Mouse (Mus musculus) heart, embryonic 10.5 days (tissue): ENCODE data around the gene Fam81a. TPM values are rescaled to one million over a fixed set of nuclear protein-coding genes. Genes with fewer than 3 reads are reported as not detected.

Source experiments
- DNase-seq: peaks from one replicate; pipeline ENCODE4 v3.0.0-alpha.2; 2017; ENCODE audit warnings: low spot score
- H3K27ac ChIP-seq: fragments of 300-500 bp; sonication (generic); 2 replicates; pipeline ENCODE4 v1.5.1; 2016; ENCODE audit warnings: mild to moderate bottlenecking
- H3K27me3 ChIP-seq: fragments of 300-500 bp; sonication (generic); 2 replicates; pipeline ENCODE4 v1.6.1; 2016; ENCODE audit warnings: mild to moderate bottlenecking; ENCODE audit not compliant: poor library complexity, insufficient read depth, severe bottlenecking
- H3K36me3 ChIP-seq: fragments of 300-500 bp; sonication (generic); 2 replicates; pipeline ENCODE4 v1.6.1; 2016; ENCODE audit warnings: mild to moderate bottlenecking, moderate library complexity
- H3K4me1 ChIP-seq: fragments of 300-500 bp; sonication (generic); 2 replicates; pipeline ENCODE4 v1.6.1; 2016; ENCODE audit warnings: mild to moderate bottlenecking
- H3K4me3 ChIP-seq: fragments of 300-500 bp; sonication (generic); 2 replicates; pipeline ENCODE4 v1.5.1; 2016; ENCODE audit warnings: mild to moderate bottlenecking, moderate library complexity
- H3K9me3 ChIP-seq: fragments of 300-500 bp; sonication (generic); 2 replicates; pipeline ENCODE4 v1.6.1; 2016; ENCODE audit warnings: mild to moderate bottlenecking, moderate library complexity
- WGBS: fragments of 180-500 bp; shearing (Covaris S2); methylation state at CpG from one replicate; pipeline ENCODE4 v1.1.7; 2016; 5-methylcytosine and 5-hydroxymethylcytosine counted together
- polyA plus RNA-seq: library from polyadenylated mRNA; unstranded; fragments of >200 nt; fragmentation: Nextera tagmentation; extraction: Ambion mirVana; gene quantifications from 2 replicates; pipeline ENCODE4 v1.2.1, GENCODE M21; 2016

Fam81a gene
- polyA plus RNA-seq, result 8.4 and 18.1 TPM in 2 replicates

DNA sequence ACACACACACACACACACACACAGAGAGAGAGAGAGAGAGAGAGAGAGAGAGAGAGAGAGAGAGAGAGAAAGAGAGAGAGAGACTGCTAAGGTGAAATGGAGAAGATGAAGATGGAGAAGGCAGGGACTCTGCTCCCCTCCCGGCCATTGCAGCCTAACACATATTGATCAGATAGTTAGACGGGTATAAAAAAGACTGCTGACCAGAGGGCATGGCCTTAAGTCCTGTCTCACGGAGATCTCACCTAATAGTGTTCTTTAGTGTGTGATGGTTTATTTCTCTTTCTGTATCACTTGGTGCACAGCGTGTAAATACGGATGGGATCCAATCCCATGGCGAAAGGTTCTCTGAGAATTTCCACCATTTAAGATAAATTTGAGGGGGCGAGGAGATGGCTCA, at the start of gene Fam81a:
Gene Fam81a (minus strand): TSS at position 101 of the 400 bp plus-strand sequence.
- Histone ChIP-seq H3K9me3 (no peaks in the 10 kb centered on the region), H3K4me3 (peak within 1 kb of the TSS; percentile 77), H3K4me1 (peaks cover 29% of the 10 kb centered on the region), H3K36me3 (no peaks in the 10 kb centered on the region), H3K27me3 (peaks cover 33% of the 10 kb centered on the region), H3K27ac (peak within 1 kb of the TSS; percentile 85)
- no peak for DNase-seq
- 71% methylated on average over 7 of the region's 7 CpGs for WGBS

DNA sequence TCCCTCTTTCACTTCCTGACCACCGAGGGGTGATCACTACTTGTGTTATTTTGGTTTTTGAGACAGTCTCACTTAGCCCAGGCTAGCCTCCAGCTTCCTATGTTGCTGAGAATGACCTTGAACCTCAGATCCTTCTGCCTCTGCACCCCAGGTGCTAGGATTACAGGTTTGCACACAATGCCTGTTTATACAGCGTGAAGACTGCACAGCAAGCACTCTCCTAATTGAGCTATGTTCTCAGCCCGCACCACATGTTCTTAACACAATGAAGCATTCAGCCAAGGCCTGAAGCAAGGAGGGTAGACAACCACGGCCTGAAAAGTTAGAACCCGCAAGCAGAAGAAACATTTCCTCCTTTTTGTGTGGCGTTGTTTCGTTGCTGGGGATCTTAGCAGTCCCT, 40.3 kb upstream of the Fam81a start:
- Histone ChIP-seq H3K36me3 (no peaks in the 10 kb centered on the region), H3K9me3 (no peaks in the 10 kb centered on the region), H3K4me3 (no peak overlapping the region), H3K27ac (no peak overlapping the region), H3K4me1 (no peaks in the 10 kb centered on the region), H3K27me3 (no peaks in the 10 kb centered on the region)
- no peak for DNase-seq
- whole genome bisulfite sequencing, result 71% methylated on average over 7 of the region's 7 CpGs

DNA sequence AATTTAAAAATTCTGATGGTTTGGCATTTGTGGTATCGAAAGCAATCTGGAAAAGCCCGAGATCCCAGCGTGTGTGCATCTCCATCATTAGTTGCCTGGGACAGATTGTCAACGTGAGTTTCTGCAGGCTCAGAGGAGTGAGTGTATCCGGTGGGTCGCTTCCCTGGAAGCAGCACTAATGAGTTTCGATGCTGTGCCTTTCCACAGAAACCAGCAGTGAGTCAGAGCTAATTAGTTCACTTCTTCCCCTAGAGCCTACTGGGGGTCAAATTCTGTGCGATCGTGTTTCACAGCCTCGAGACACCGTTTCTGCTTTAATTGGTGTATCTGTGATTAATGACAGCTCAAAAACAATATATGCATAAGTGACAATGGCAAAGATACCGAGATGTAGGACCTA, 39.4 kb upstream of the Fam81a start:
- H3K27ac ChIP-seq, result no peak overlapping the region
- H3K27me3 ChIP-seq, result no peaks in the 10 kb centered on the region
- no peak overlapping the region for H3K4me3 ChIP-seq
- no peaks in the 10 kb centered on the region for H3K4me1 ChIP-seq
- no peaks in the 10 kb centered on the region for H3K36me3 ChIP-seq
- no peaks in the 10 kb centered on the region for H3K9me3 ChIP-seq
- no peak for DNase-seq
- WGBS, result 77% methylated on average over 12 of the region's 12 CpGs

DNA sequence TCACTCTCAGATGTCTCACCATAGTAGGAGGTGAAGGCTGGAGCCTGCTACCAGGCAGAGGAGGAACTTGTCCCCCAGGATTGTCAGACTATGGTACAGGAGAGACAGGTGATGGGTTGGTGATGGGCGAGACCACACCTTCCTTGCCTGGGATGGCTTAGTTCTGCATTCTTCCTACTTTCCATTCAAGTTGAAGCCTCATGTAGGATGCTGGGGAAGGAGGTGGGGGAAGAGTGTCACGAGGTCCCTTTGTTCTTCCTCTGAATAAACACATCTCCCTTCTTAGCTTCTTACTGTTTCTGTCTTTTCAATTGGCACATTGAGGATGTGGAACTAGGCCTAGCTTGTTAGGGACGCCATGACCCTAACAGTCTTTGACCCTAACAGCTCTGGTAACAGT, 33.9 kb upstream of the Fam81a start:
- Histone ChIP-seq H3K9me3 (no peaks in the 10 kb centered on the region), H3K27ac (no peak overlapping the region), H3K27me3 (no peaks in the 10 kb centered on the region), H3K36me3 (no peaks in the 10 kb centered on the region), H3K4me3 (no peak overlapping the region), H3K4me1 (no peaks in the 10 kb centered on the region)
- WGBS, result 77% methylated on average over 3 of the region's 3 CpGs
- DNase-seq, result no peak

DNA sequence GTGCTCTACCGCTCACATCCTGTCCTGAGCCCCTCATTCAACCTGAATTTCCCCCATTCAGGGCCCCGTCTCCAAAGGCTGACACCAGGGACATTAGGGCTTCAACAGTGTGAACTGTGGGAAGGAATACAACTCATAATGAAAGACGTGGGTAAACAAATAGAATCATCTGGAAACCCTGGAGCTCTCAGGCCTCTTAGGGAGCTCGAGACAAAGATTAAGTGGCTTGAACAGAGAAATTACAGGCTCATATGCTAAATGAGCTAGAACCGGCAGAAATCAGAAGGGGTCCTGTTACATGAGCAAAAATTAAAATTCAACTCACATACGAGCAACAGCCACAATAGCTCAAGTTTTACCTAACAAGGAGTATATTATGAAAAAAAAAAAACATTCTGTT, 32.5 kb upstream of the Fam81a start:
- H3K9me3 ChIP-seq, result no peaks in the 10 kb centered on the region
- no peaks in the 10 kb centered on the region for H3K36me3 ChIP-seq
- no peaks in the 10 kb centered on the region for H3K4me1 ChIP-seq
- no peaks in the 10 kb centered on the region for H3K27me3 ChIP-seq
- 58% methylated on average over 6 of the region's 6 CpGs for WGBS
- no peak overlapping the region for H3K27ac ChIP-seq
- DNase-seq, result no peak
- no peak overlapping the region for H3K4me3 ChIP-seq

DNA sequence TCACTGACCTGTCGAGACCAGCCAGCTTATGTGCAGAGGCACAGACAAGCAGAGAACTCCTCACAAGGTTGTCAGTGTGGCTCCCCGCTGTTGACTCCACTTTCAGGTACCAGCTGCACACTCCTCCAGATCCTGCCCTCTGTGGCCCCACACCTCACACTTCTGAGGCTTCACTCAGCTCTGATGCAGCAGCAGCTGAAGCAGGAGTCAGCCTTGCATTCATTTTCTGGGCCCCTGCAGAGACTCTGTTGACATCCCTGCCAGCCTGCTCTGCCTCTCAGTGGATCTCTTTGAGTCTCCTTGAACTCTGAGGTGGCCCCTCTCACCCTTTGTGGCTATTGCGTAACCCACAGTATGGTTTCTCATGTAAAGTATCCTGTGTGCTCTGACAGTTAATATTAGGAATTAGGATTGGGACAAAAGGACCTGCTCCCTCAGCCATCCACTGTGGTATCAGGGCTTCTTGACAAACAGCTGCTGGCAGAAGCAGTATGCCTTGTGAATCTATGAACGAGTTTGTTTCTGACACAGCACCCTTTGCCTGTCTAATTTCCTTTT, 32.0 kb upstream of the Fam81a start:
- no peaks in the 10 kb centered on the region for H3K4me1 ChIP-seq
- no peak for DNase-seq
- WGBS, result 62% methylated on average over 4 of the region's 4 CpGs
- no peaks in the 10 kb centered on the region for H3K27me3 ChIP-seq
- H3K36me3 ChIP-seq, result no peaks in the 10 kb centered on the region
- no peak overlapping the region for H3K27ac ChIP-seq
- no peaks in the 10 kb centered on the region for H3K9me3 ChIP-seq
- no peak overlapping the region for H3K4me3 ChIP-seq

DNA sequence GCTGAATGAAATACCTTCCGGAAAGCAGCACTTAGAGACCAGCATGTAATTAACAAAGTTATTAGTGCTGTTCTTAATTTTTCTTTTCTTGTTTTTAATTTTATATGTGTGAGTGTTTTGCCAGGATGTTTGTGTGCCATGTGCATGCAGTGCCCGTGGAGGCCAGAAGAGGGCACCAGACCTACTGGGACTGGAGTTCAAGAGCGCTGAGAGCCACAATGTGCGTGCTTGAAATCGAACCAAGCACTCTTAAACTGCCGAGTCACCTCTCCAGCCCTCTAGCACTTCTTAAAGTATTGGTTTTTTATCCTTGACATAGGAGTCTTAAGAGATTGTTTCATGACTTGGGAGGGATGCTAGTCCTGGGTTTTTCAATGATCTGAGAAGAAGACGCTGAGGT, 26.6 kb upstream of the Fam81a start:
- 83% methylated on average over 7 of the region's 7 CpGs for WGBS

DNA sequence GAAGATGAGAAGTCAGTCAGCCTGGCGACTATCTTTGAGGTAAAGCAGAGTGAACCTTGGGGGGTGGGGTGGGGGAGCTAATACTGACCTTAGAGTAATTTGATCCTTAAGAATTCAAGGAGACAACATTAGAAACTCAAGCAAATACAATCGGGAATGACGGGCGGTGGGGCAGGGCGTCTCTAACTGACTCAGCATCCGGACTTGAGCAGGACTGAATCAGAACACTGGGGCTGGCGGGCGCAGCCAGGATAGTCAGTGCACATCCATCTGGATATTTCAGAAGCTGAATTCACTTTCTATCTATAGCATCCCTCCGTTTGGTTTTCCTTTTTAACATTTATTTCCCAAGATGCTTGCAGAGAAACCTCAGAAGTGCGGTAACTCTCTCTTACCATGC, 17.7 kb upstream of the Fam81a start:
- no peaks in the 10 kb centered on the region for H3K9me3 ChIP-seq
- no peaks in the 10 kb centered on the region for H3K36me3 ChIP-seq
- WGBS, result 72% methylated on average over 10 of the region's 10 CpGs
- H3K27ac ChIP-seq, result no peak overlapping the region
- no peak overlapping the region for H3K4me3 ChIP-seq
- H3K4me1 ChIP-seq, result no peaks in the 10 kb centered on the region
- no peak for DNase-seq
- no peaks in the 10 kb centered on the region for H3K27me3 ChIP-seq

More for the DNA sequence above, 26.6 kb upstream of the Fam81a start:
- Histone ChIP-seq H3K27me3 (no peaks in the 10 kb centered on the region), H3K4me3 (no peak overlapping the region), H3K4me1 (no peaks in the 10 kb centered on the region), H3K27ac (no peak overlapping the region), H3K36me3 (no peaks in the 10 kb centered on the region), H3K9me3 (0 out of 2 replicates have a peak, but pooled peaks cover 2% of the 10 kb centered on the region)
- DNase-seq, result no peak

DNA sequence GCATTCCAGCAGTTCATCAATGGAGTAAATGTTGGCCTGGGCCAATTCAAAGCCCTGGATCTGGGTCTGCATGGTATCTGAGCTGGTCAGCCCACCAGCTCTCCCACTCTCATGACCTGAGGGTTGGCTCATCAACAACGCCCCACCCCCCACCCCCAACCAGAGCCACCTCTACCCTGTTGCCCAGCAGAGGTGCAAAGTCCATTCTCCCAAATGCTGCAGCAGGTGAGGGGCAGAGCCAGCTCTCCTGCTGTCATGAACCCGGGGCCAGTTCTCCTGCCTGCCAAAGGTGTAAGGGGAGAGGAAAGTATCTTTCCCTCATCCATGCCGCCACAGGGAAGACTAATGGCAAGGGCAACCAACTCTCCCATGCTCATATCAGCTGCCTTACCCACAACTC, 5.3 kb upstream of the Fam81a start:
- Histone ChIP-seq H3K27me3 (peaks cover 7% of the 10 kb centered on the region; the same call in 1 of the 2 replicates), H3K9me3 (no peaks in the 10 kb centered on the region), H3K27ac (no peak overlapping the region), H3K4me3 (no peak overlapping the region), H3K36me3 (no peaks in the 10 kb centered on the region), H3K4me1 (no peaks in the 10 kb centered on the region)
- 63% methylated on average over 3 of the region's 3 CpGs for WGBS
- DNase-seq, result no peak

DNA sequence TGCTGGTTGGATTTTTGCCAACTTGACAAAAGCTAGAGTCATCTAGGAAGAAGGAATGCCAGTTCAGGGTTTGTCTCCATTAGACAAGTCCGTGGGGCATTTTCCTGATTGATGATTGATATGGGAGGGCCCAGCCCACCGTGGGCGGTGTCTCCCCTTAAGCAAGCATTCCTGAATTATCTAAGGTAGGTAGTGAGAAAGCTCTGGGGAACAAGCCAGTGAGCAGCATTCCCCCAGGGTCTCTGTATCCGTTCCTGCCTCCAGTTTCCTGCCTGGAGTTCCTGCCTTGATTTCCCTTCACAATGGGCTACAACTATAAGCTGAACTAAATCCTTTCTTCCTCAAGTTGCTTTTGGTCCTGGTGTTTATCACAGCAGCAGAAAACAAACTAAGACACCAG, 3.1 kb upstream of the Fam81a start:
- peaks cover 28% of the 10 kb centered on the region for H3K27me3 ChIP-seq
- WGBS, result 67% methylated on average over 4 of the region's 4 CpGs
- H3K4me3 ChIP-seq, result no peak overlapping the region
- DNase-seq, result no peak
- no peaks in the 10 kb centered on the region for H3K9me3 ChIP-seq
- no peak overlapping the region for H3K27ac ChIP-seq
- H3K4me1 ChIP-seq, result peaks cover 13% of the 10 kb centered on the region
- H3K36me3 ChIP-seq, result no peaks in the 10 kb centered on the region

DNA sequence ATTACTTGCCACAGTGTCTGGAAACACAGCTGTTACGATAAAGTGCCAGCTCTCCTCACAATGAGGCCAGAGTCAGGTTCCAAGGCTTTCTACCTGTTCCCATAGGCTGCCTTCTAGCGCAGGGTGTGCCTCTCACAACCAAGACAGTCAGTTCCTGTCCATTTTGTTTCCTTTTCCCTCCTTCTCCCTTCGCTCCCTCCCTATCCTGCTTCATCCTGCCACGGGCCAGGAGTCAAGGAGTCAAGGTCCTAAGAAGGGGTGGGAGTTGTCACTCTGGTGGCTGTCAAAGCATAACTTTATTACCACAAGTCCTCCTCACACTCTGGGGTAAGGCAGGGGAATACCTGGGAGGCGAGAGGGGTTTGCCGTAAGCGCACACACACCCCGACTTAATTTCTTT, 966 bp upstream of the Fam81a start:
- DNase-seq, result no peak
- 68% methylated on average over 8 of the region's 8 CpGs for WGBS
- Histone ChIP-seq H3K36me3 (no peaks in the 10 kb centered on the region), H3K27me3 (peaks cover 31% of the 10 kb centered on the region), H3K4me1 (peaks cover 29% of the 10 kb centered on the region), H3K27ac (no peak overlapping the region), H3K9me3 (no peaks in the 10 kb centered on the region), H3K4me3 (no peak overlapping the region)

DNA sequence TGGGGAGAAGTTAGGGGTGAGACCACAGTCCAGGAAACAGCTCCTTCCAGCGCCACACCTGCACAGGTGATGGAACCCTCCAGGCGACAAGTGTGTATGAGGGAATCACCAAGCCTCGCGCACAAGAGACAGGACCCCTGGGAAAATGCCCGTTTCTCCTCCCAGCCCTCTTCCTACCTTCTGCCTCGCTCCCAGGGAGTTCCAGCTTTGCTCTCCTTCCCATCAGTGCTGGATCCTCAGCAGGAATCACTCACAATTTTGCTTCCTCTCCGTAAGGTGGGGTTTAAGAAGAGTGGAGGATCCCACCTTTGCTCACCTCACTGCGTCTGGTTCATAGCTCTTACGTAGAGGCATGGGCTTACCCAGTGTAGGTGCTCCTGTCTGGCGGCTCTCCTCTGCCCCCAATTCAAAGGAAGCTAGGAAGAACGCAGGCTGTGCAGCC, 454 bp downstream of the Fam81a start:
- DNase-seq, result no peak
- Histone ChIP-seq H3K27me3 (peaks cover 35% of the 10 kb centered on the region), H3K36me3 (no peaks in the 10 kb centered on the region), H3K9me3 (no peaks in the 10 kb centered on the region), H3K4me1 (peaks cover 29% of the 10 kb centered on the region), H3K27ac (peak overlapping the region; percentile 85; the same call in 1 of the 2 replicates), H3K4me3 (peak overlapping the region; percentile 77)
- 6% methylated on average over 11 of the region's 11 CpGs for WGBS

DNA sequence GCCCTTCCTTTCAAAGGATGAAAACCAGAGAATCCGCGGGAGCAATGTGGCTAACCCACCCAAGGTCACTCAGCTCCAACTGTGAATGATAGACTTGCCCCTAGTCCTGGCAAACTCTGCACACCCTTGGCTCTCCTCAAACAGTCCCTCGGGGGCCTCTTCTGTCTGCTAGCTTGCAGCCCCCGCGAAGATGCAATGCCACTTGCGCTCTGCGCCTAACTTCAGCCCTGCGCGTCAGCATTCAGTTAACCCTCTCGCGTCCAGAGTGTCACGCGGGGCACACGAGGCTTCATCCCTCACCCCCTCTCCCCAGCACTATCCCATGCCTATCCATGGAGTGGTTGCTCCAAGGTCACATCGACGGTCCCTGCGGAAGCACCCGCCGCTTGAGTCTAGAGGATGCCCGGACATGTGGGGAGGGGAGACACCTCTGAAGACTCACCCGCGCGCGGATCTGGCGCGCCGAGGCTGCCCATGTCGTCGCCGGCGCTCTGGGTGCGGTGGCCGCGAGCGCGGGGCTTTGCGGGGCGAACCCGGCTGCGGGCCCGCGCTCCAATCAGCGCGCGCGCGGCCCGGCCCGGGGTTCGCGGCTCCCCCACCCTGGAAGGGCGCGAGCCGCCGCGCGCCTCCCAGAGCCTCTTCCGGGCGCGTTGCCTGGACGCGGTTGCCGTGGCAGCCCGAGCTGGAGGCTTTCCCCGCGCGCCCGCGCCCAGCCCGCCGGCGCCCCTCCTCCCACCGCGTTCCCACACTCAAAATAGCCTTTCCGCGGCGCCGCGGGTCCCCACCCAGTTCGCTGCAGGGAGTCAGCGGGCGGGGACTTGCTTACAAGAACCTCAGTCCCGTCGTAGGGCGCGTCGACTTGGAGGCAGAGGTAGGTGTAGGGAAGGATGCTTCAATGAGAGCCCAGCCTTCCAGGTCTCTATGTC, 1.2 kb downstream of the Fam81a start:
- WGBS, result under 1% methylated on average over 85 of the region's 87 CpGs

More for the DNA sequence above, 1.2 kb downstream of the Fam81a start:
- Histone ChIP-seq H3K27ac (peak overlapping the region; percentile 85), H3K36me3 (no peaks in the 10 kb centered on the region), H3K9me3 (no peaks in the 10 kb centered on the region), H3K4me1 (peaks cover 29% of the 10 kb centered on the region), H3K27me3 (peaks cover 37% of the 10 kb centered on the region), H3K4me3 (peak overlapping the region; percentile 77)
- peak; percentile 77 for DNase-seq
